Mouse (Mus musculus) urinary bladder, postnatal 4 days (tissue): Measurements from ENCODE around the gene Cfap99.

Source experiments
- DNase-seq, 2 experiments: peaks; one replicate each; pipeline ENCODE4 v3.0.0; 2021 to 2022; ENCODE audit warnings: low spot score in 2 of 2

The Cfap99 gene

DNA sequence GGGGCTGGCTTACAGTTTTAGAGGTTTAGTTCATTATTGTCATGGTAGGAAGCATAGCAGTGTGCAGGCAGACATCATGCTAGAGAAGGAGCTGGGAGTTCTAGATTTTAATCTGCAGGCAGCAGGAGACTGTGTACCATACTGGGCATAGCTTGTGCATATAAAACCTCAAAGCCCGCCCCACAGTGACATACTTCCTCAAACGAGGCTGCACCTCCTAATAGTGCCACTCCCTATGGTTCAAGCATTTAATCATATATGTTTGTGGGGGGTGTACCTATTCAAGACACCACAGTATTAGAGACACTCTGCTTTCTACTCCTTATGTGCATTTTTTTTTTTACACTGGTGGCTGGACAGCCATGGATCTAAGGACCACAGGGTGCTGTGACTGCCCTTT, 41.7 kb downstream of the Cfap99 start:
- no peak for DNase-seq

GRCm38 (mm10) chr5:34334081-34334480, 45.7 kb downstream of the Cfap99 start:
- no peak for DNase-seq

GRCm38 (mm10) chr5:34335539-34336096, 47.2 kb downstream of the Cfap99 start:
- DNase-seq: peak in 1 of 2 experiments; percentile 32

DNA sequence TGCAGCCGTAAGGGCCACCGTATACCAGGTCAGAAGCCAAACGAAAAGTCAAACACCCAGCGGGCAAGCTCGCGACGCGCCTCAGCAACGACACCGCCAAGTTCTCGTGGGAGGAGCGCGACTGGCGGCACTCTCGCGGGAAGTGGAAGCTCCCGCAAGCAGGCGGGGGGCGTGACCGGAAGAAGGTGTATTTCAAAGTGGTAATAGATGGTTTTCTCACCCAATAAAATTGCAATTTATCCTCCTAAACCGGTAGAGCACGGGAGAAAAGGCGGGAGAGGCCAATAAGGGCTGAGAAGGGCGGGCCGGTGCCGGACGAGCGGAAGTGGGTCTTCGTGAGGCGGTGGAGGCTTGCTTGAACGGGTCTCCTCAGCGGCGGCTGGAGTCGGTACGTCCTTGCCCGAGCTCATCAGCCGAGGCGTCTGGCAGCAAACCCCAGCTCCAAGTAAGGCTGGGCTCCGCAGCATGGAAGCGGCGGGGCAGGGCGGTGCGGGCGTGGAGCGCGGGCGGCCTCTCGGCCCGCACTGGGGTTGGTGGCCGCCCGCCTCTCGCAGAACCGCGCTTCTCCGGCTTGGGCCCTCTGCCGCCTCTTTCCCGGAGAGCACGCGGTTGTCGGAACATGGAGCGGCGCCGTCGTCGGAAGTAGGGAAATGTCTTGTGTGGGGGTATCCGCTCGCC, 47.8 kb downstream of the Cfap99 start, which contains the start of gene Rnf4:
Rnf4 (plus strand) TSS at position 193 of the 678 bp plus-strand sequence.
- DNase-seq: peak; percentile 96 to 98

- DNase-seq: peak; percentile 40 to 71
Observed at GRCm38 (mm10) chr5:34336775-34337450, 48.5 kb downstream of the Cfap99 start.

- DNase-seq: no peak
Observed at GRCm38 (mm10) chr5:34340246-34340645, 51.8 kb downstream of the Cfap99 start.

- no peak for DNase-seq
Observed at GRCm38 (mm10) chr5:34352084-34352631, 63.8 kb downstream of the Cfap99 start.

DNA sequence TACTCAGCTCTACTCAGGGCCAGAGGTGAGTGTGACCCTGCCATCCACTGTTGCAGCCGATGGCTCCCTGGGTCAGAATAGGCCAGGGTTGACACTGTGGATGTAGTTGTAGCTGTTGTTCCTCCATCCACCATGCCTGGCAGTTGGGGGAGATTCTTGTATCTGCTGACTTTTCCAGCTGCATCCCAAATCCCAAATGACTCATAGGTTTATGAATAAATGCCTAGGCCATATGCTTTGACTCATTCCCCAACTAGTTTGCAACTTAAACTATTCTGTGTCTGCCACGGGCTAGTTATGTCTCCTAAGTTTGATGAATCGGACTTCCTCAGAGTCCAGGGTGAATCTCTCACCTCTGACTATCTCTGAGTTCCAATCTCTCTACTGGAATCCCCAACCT, 71.9 kb downstream of the Cfap99 start:
- no peak for DNase-seq

GRCm38 (mm10) chr5:34363115-34363514, 74.7 kb downstream of the Cfap99 start:
- DNase-seq: no peak

- DNase-seq: no peak
Observed at GRCm38 (mm10) chr5:34368551-34369290, 80.3 kb downstream of the Cfap99 start.

DNA sequence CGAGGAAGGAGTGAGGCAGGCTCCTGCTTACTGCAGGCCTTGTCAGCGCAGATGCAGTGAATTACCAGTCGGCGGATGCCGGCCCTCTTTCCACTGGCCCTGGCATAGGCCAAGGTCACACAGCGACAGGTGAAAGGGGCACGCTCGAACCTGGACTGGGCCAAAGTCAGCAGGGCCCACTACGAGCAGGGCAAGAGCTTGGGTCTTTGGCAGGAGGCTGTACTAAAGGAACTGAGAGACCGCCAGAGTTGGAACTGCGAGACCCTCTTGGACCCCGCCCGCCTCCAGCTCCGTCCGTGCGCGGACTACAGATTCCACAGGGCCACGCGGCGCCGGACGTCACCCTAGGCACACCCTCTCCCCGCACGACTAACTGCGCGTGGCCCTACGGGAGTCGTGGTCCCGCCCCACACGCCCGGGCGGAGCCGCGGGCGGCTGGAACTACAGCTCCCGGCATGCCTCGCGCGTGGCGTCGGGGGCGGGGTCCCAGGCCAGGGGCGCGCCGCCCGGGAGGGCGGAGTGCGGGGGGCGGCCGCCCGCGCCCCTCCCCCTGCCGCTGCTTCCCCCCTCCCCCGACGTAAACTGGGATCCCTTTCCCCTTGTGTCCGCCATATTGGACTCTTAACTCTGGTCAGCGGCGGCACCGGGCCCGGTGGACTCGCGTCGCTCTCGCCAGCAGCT, 81.1 kb downstream of the Cfap99 start, which contains the start of gene Fam193a:
Fam193a (plus strand) TSS at position 593 of the 681 bp plus-strand sequence.
- peak; percentile 96 to 97 for DNase-seq

DNA sequence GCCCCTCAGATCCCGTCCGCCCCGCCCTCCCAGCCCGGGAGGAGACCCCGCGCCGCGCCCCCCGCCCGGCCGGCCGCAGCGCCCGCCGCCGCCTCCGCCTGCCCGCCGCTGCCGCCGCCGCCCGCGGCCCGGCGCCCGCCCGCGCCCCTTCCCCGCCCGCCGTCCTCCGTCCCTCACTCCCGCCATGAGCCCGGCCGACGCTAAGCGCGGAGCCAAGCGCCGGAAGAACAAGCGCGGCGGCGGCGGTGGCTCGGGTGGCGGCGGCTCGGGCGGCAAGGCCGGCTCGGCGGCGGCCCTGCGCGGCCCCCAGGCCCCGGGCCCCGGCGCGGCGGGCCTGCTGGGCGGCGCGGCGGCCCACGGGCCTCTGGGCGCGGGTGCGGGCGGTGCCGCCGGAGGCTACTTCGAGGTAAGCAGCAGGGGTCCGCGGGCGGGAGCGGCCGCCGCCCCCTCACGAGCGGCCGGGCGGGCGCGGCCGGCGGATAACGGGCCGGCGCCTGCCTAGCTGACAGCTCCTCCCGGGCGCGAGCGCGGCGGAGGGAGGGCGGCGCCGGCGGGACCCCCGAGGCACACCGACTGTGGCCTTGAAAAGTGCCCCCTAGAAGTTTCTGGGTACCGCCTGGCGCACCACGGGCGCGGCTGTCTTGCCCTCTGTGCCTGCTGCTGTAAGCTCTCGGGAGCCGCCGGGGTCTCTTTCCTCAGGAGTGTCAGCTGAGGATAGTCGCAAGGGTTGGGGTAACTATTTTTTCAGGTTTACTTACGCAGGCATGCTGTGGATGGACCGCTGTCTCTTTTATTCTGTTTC, 81.8 kb downstream of the Cfap99 start:
- DNase-seq: peak in 1 of 2 experiments; percentile 30

- no peak for DNase-seq
Observed at GRCm38 (mm10) chr5:34370840-34371239, 82.4 kb downstream of the Cfap99 start.

DNA sequence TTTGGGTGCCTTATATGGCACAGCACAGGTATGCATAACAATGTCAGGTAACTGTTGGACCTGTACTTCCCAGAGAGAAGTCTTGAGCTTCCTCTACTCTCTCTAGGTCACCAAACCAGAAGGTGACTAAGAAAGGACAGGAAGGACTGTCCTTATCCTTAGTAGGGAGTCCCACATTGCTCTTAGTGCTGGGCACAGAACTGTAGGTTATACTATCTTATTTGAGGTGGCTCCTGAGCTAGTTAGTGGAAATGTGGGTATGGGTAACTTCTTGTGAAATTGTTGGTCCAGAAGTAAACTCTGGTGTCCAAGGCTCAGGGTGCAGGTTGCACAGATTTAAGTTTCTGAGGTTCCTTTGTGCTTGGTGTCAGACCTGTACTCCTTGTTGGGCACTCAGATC, 83.7 kb downstream of the Cfap99 start:
- DNase-seq: no peak

GRCm38 (mm10) chr5:34372541-34372940, 84.1 kb downstream of the Cfap99 start:
- no peak for DNase-seq
